Comparison of ENCODE assay signal across 11 mouse cellular contexts in the genomic region with DNA sequence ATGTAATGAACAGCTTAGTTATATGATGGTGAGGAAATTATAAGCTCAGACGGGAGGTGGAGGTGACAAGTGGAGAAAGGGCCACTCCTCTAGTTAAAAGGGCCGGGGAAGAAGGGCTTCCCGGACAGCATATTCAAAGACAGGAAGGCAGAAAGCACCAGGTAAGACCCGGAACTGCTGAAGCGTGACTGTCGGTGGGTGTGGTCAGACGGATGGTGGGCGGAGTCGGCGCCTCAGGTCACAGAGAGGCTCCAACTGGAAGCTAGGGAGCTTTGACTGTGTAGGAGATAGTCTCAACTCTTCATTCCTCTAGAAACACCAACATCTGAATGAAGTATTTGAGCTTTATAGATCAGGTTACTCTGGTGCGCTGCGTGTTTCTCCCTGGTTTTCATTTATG. TPM values are rescaled to one million over a fixed set of nuclear protein-coding genes. Genes with fewer than 3 reads are reported as not detected.
DNase-seq lines count a peak whose midpoint lies in the region; ATAC-seq and TF ChIP-seq lines count a peak whose summit lies in the region.
"Had no signal": no experiment of that assay in that cellular context is flagged by ENCODE, and none has a peak within 500 bp of the region (broad histone marks: within the 10 kb centered on the region; RNA-seq: fewer than 3 reads in every experiment).

No protein-coding gene starts in this region.

- peak; percentile 10 for DNase-seq in kidney, adult 2 months
- peak; percentile 44 for DNase-seq in T-cell, adult 2 months (ENCODE audit: low spot score)
- DNase-seq in liver, embryonic 13.5 days, result peak; percentile 74
- no peak for DNase-seq in layer of hippocampus, adult 2 months (ENCODE audit: low spot score in 2 of 2)
- no peak for DNase-seq in retina, embryonic 14.5 days (ENCODE audit: low spot score)
- no peak for DNase-seq in gastrocnemius, postnatal 25 days

- H3K4me1 ChIP-seq in kidney, adult 2 months (ENCODE audit: control insufficient read depth, insufficient read depth, low read length), result no peaks in the 10 kb centered on the region
- H3K4me1 ChIP-seq in kidney, embryonic 16.5 days (ENCODE audit: insufficient read depth, low read length), result peaks cover 4% of the 10 kb centered on the region; the same call in 1 of the 2 replicates
- H3K4me1 ChIP-seq in liver, embryonic 13.5 days (replicated peaks), result peaks cover 9% of the 10 kb centered on the region
- no peaks in the 10 kb centered on the region for H3K4me1 ChIP-seq in stomach, embryonic 15.5 days

- no peak for ATAC-seq in kidney, embryonic 16.5 days (ENCODE audit: low FRiP score, low TSS enrichment)
- peak; percentile 91 for ATAC-seq in liver, embryonic 13.5 days (ENCODE audit: low read depth)
- peak; percentile 63; the same call in 1 of the 2 replicates for ATAC-seq in stomach, embryonic 15.5 days (ENCODE audit: insufficient read depth, low FRiP score, low read depth)

- H3K36me3 ChIP-seq in kidney, adult 2 months (ENCODE audit: control insufficient read depth, insufficient read depth, low read length), result no peaks in the 10 kb centered on the region
- H3K36me3 ChIP-seq in kidney, embryonic 16.5 days (ENCODE audit: insufficient read depth, low read length), result no peaks in the 10 kb centered on the region
- no peaks in the 10 kb centered on the region for H3K36me3 ChIP-seq in liver, embryonic 13.5 days
- H3K36me3 ChIP-seq in stomach, embryonic 15.5 days, result no peaks in the 10 kb centered on the region
- H3K36me3 ChIP-seq: limb, embryonic 13.5 days had no signal

- no peak overlapping the region for H3K27ac ChIP-seq in kidney, adult 2 months (ENCODE audit: insufficient read depth, low read depth, low read length)
- H3K27ac ChIP-seq in kidney, embryonic 16.5 days (ENCODE audit: low read length), result no peak overlapping the region
- H3K27ac ChIP-seq in liver, embryonic 13.5 days, result no peak overlapping the region
- H3K27ac ChIP-seq in stomach, embryonic 15.5 days, result no peak overlapping the region
- H3K27ac ChIP-seq in layer of hippocampus, adult 2 months, result no peak overlapping the region
- H3K27ac ChIP-seq: limb, embryonic 13.5 days had no signal

- no peak for TF ChIP-seq POLR2A in kidney, adult 2 months (IDR thresholded peaks at IDR 0.05; ENCODE audit: low read depth, low read length)

- no peak overlapping the region for H3K9ac ChIP-seq in kidney, embryonic 16.5 days (replicated peaks; ENCODE audit: low read length)
- no peak overlapping the region for H3K9ac ChIP-seq in liver, embryonic 13.5 days
- no peak overlapping the region for H3K9ac ChIP-seq in stomach, embryonic 15.5 days
- H3K9ac ChIP-seq: limb, embryonic 13.5 days had no signal

- TF ChIP-seq CTCF in kidney, adult 2 months (conservative IDR thresholded peaks at IDR 0.05; ENCODE audit: insufficient read depth, insufficient read length, low read depth, low read length), result no peak
- no peak for TF ChIP-seq CTCF in layer of hippocampus, adult 2 months (conservative IDR thresholded peaks at IDR 0.05)

- H3K4me2 ChIP-seq in kidney, embryonic 16.5 days (replicated peaks; ENCODE audit: low read depth, low read length), result no peak overlapping the region
- peak overlapping the region; percentile 42 for H3K4me2 ChIP-seq in liver, embryonic 13.5 days
- H3K4me2 ChIP-seq in stomach, embryonic 15.5 days, result 0 out of 2 replicates have a peak overlapping the region, but pooled peaks have one; percentile 11
- H3K4me2 ChIP-seq: limb, embryonic 13.5 days had no signal

- WGBS in kidney, adult 2 months, result 46% methylated on average over 12 of the region's 12 CpGs
- 26% methylated on average over 12 of the region's 12 CpGs for WGBS in kidney, embryonic 16.5 days
- WGBS in liver, embryonic 13.5 days (ENCODE audit: insufficient replicate concordance), result 33% methylated on average over 12 of the region's 12 CpGs
- 27% methylated on average over 12 of the region's 12 CpGs for WGBS in stomach, embryonic 15.5 days

- peaks cover 3% of the 10 kb centered on the region; the same call in 1 of the 2 replicates for H3K9me3 ChIP-seq in kidney, embryonic 16.5 days (ENCODE audit: low read length)
- H3K9me3 ChIP-seq in liver, embryonic 13.5 days (replicated peaks), result 0 out of 2 replicates have a peak, but pooled peaks cover 7% of the 10 kb centered on the region
- no peaks in the 10 kb centered on the region for H3K9me3 ChIP-seq in stomach, embryonic 15.5 days

- no peak overlapping the region for H3K4me3 ChIP-seq in kidney, adult 2 months (ENCODE audit: insufficient read depth, low read depth, low read length)
- H3K4me3 ChIP-seq in kidney, embryonic 16.5 days (ENCODE audit: low read length), result no peak overlapping the region
- H3K4me3 ChIP-seq in liver, embryonic 13.5 days (replicated peaks), result peak overlapping the region; percentile 5; the same call in 1 of the 2 replicates
- H3K4me3 ChIP-seq in stomach, embryonic 15.5 days (replicated peaks), result no peak overlapping the region
- H3K4me3 ChIP-seq in layer of hippocampus, adult 2 months, result no peak overlapping the region
- H3K4me3 ChIP-seq: limb, embryonic 13.5 days; myocyte had no signal

- H3K27me3 ChIP-seq in kidney, adult 2 months (replicated peaks; ENCODE audit: control insufficient read depth, insufficient read depth, low read length), result no peaks in the 10 kb centered on the region
- H3K27me3 ChIP-seq in kidney, embryonic 16.5 days (ENCODE audit: insufficient read depth, low read length), result no peaks in the 10 kb centered on the region
- peaks cover 27% of the 10 kb centered on the region; the same call in 1 of the 2 replicates for H3K27me3 ChIP-seq in liver, embryonic 13.5 days
- H3K27me3 ChIP-seq in stomach, embryonic 15.5 days (replicated peaks), result no peaks in the 10 kb centered on the region
- H3K27me3 ChIP-seq: limb, embryonic 13.5 days had no signal

RNA-seq across cellular contexts. Expression of a gene that starts 8.2 kb away (rescaled TPM):
- polyA plus RNA-seq in kidney, adult 2 months (2012; rRNA removed), result 1.6 and 1.8 TPM in 2 replicates
- polyA plus RNA-seq in kidney, embryonic 16.5 days (2015; fragmentation: Nextera tagmentation; extraction: Ambion mirVana), result 38.4 and 51.5 TPM in 2 replicates
- polyA plus RNA-seq in liver, embryonic 13.5 days (2015; fragmentation: Nextera tagmentation; extraction: Ambion mirVana), result 35.9 and 45.0 TPM in 2 replicates
- 46.2 and 54.5 TPM in 2 replicates for polyA plus RNA-seq in stomach, embryonic 15.5 days (2015; fragmentation: Nextera tagmentation; extraction: Ambion mirVana)
- 10 to 100 TPM; 13.3 to 14.1 TPM for total RNA-seq in layer of hippocampus, adult 2 months (2021)
- 1 to 10 TPM; 4.4 to 4.7 TPM for total RNA-seq in gastrocnemius, postnatal 25 days (2021)

RNA-seq across cellular contexts. Expression of a gene that starts 9.1 kb away (rescaled TPM):
- not detected in 2 replicates for polyA plus RNA-seq in kidney, adult 2 months (2012; rRNA removed)
- polyA plus RNA-seq in kidney, embryonic 16.5 days (2015; fragmentation: Nextera tagmentation; extraction: Ambion mirVana), result 0.11 TPM in 1 of 2 replicates, not detected in the other
- polyA plus RNA-seq in liver, embryonic 13.5 days (2015; fragmentation: Nextera tagmentation; extraction: Ambion mirVana), result 0.37 and 0.56 TPM in 2 replicates
- 0.17 and 0.32 TPM in 2 replicates for polyA plus RNA-seq in stomach, embryonic 15.5 days (2015; fragmentation: Nextera tagmentation; extraction: Ambion mirVana)
- under 1 TPM in 1 of 2 experiments, not detected in 1; 0.10 TPM for total RNA-seq in layer of hippocampus, adult 2 months (2021)
- under 1 TPM; 0.19 to 0.20 TPM for total RNA-seq in gastrocnemius, postnatal 25 days (2021)
- total RNA-seq: ES-E14 had no signal

Comparison
In these comparisons a context has a peak if more than half of its experiments do, and no peak if none do; other contexts are left out.
1. RNA of a gene that starts 8.2 kb away (polyA plus RNA-seq): 46.2 to 54.5 TPM in stomach, embryonic 15.5 days, 38.4 to 51.5 TPM in kidney, embryonic 16.5 days and 35.9 to 45.0 TPM in liver, embryonic 13.5 days; 1.6 to 1.8 TPM in kidney, adult 2 months; every median in the first group is over 10 times any median in the second.
2. DNase-seq: peak in kidney, adult 2 months (single experiment), T-cell, adult 2 months (single experiment) and liver, embryonic 13.5 days (single experiment); none in layer of hippocampus, adult 2 months (0 of 2), retina, embryonic 14.5 days (single experiment) and gastrocnemius, postnatal 25 days (single experiment).